Mouse (Mus musculus): Measurements from ENCODE around the gene Zfp977. TPM values are rescaled to one million over a fixed set of nuclear protein-coding genes. Genes with fewer than 3 reads are reported as not detected.
"Not testable (repeated sequence)": the region's sequence is repeated elsewhere in the genome, so short reads cannot be mapped to it uniquely, and the experiment has no call there.

Zfp977 gene
- 1.4 and 1.8 TPM in 2 replicates for polyA plus RNA-seq (2014; fragmentation: Nextera tagmentation; extraction: Ambion mirVana)

DNA sequence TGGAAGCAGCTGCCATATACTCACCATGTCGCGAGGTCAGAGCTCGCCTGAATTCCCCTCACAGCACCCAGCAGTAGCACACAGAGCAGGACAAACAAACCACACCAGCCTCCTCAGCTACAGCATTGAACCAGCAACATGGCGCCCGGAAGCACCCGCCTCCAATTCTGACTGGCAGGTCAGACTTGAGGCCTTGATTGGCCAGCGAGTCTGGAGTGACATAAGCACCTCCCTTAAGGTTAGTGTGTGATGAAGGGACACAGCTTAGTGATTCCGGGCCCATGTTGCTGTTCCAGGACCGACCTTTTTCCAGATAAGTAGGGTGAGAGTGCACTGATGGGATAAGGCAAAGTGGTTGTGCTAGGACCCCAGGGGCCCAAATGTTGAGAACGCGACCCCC, at the start of gene Zfp977:
Zfp977 (minus strand) TSS at position 135 of the 400 bp plus-strand sequence.
- not testable (repeated sequence) for DNase-seq (ENCODE audit: low spot score); H3K36me3 ChIP-seq (replicated peaks; ENCODE audit: control insufficient read depth, insufficient read depth); ATAC-seq (ENCODE audit: low FRiP score); H3K4me3 ChIP-seq (replicated peaks; ENCODE audit: low read length); H3K4me2 ChIP-seq (replicated peaks); H3K27ac ChIP-seq; H3K4me1 ChIP-seq (replicated peaks; ENCODE audit: control insufficient read depth, insufficient read depth, low read length); H3K9ac ChIP-seq; H3K27me3 ChIP-seq (ENCODE audit: control insufficient read depth, insufficient read depth, low read length)
- peaks cover 52% of the 10 kb centered on the region for H3K9me3 ChIP-seq (ENCODE audit: control insufficient read depth, low read length)
- WGBS: 95% methylated on average over 11 of the region's 11 CpGs

DNA sequence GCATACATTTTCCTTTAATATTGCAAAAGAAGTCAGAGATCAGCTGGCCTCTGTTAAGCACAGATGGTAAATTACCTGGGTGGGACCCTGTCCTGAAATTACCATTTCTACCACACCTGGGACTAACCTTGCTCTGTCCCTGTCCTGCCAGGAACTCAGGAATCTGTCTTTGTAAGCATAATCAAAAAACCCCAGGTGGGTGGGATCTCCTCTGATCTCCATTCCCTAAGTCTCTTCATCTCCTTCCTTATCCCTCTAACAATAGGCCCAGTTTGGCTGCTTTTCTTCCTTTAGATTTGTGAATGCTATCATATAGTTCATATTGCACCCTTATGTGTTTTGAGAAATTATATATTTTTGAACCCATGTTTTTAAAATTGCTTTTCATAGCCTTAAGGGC, 38.7 kb upstream of the Zfp977 start:
- not testable (repeated sequence) for DNase-seq (ENCODE audit: low spot score); H3K4me3 ChIP-seq (replicated peaks; ENCODE audit: low read length); H3K4me1 ChIP-seq (replicated peaks; ENCODE audit: control insufficient read depth, insufficient read depth, low read length); H3K4me2 ChIP-seq (replicated peaks); H3K9ac ChIP-seq; H3K27me3 ChIP-seq (ENCODE audit: control insufficient read depth, insufficient read depth, low read length); H3K36me3 ChIP-seq (replicated peaks; ENCODE audit: control insufficient read depth, insufficient read depth); H3K27ac ChIP-seq; ATAC-seq (ENCODE audit: low FRiP score)
- peaks cover 29% of the 10 kb centered on the region for H3K9me3 ChIP-seq (ENCODE audit: control insufficient read depth, low read length)

DNA sequence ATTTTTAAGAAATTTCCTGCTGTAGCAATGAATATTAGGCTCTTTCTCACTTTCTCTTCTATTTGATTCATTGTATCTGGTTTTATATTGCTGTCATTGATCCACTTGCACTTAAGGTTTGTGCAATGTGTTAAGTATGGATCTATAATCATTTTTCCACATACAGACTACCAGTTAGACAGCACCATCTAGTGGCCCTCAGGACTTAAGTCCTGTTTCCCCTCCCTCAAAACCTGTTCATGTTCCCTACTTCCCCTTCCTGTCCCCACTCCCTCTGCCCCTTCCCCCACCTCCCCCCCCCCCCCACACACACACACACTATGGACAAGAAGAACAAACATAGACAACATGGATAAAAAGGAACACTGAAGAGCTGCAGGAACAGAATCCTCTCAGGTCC, 3.3 kb upstream of the Zfp977 start:
- H3K36me3 ChIP-seq (replicated peaks; ENCODE audit: control insufficient read depth, insufficient read depth); H3K27ac ChIP-seq; H3K4me3 ChIP-seq (replicated peaks; ENCODE audit: low read length); H3K4me1 ChIP-seq (replicated peaks; ENCODE audit: control insufficient read depth, insufficient read depth, low read length); H3K9ac ChIP-seq; DNase-seq (ENCODE audit: low spot score); H3K4me2 ChIP-seq (replicated peaks); H3K27me3 ChIP-seq (ENCODE audit: control insufficient read depth, insufficient read depth, low read length); ATAC-seq (ENCODE audit: low FRiP score): not testable (repeated sequence)
- H3K9me3 ChIP-seq (ENCODE audit: control insufficient read depth, low read length): peaks cover 57% of the 10 kb centered on the region

DNA sequence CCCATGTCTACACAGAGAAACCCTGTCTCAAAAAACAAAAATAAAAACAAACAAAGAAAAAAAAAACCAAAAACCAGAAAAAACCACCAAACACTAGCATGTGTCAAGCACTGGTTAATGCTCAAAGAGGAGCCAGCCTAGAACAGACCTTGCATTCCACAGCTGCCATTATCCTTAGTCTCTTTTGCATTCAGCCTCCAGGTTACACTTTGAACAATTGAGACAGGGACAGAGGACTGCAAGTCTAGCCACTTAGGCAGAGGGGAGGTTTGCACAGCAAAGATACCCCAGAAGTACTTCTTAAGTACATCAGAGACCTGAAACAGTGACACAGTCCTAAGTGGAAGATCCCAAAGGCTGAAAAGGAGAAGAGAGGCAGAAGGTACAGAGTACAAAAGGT, 1.0 kb downstream of the Zfp977 start:
- H3K27ac ChIP-seq; H3K9ac ChIP-seq; H3K4me3 ChIP-seq (replicated peaks; ENCODE audit: low read length); H3K27me3 ChIP-seq (ENCODE audit: control insufficient read depth, insufficient read depth, low read length); H3K36me3 ChIP-seq (replicated peaks; ENCODE audit: control insufficient read depth, insufficient read depth); H3K4me2 ChIP-seq (replicated peaks); H3K4me1 ChIP-seq (replicated peaks; ENCODE audit: control insufficient read depth, insufficient read depth, low read length); ATAC-seq (ENCODE audit: low FRiP score); DNase-seq (ENCODE audit: low spot score): not testable (repeated sequence)
- peaks cover 63% of the 10 kb centered on the region for H3K9me3 ChIP-seq (ENCODE audit: control insufficient read depth, low read length)

DNA sequence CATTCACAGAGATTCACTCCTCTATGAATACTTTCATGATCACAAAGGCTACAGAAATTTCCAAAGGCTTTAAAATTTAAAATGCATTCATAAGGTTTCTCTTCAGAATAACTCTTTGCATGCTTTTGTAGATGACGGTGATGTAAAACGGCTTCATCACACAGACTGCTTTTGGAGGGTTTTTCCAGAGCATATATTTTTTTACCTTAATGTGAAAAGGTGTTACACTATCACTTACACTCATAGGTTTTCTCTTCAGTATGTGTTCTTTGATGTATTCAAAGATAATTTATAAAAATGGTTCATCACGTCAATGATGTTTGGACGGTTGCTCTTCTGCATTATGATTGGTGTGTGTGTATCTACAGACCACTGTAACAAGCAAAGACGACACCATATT, 13.9 kb downstream of the Zfp977 start, which contains the start of gene Gm21028:
Gm21028 (minus strand) TSS at position 101 of the 400 bp plus-strand sequence.
- no peaks in the 10 kb centered on the region for H3K36me3 ChIP-seq (replicated peaks; ENCODE audit: control insufficient read depth, insufficient read depth)
- ATAC-seq (ENCODE audit: low FRiP score) (no peak), DNase-seq (ENCODE audit: low spot score) (no peak)
- H3K27ac ChIP-seq: no peak within 1 kb of the TSS
- H3K9ac ChIP-seq: no peak within 1 kb of the TSS
- H3K4me3 ChIP-seq (replicated peaks; ENCODE audit: low read length): no peak within 1 kb of the TSS
- H3K4me1 ChIP-seq (replicated peaks; ENCODE audit: control insufficient read depth, insufficient read depth, low read length): no peaks in the 10 kb centered on the region
- no peaks in the 10 kb centered on the region for H3K27me3 ChIP-seq (ENCODE audit: control insufficient read depth, insufficient read depth, low read length)
- WGBS: 94% methylated on average over 5 of the region's 5 CpGs
- H3K4me2 ChIP-seq (replicated peaks): no peak within 1 kb of the TSS
- H3K9me3 ChIP-seq (ENCODE audit: control insufficient read depth, low read length): peaks cover 76% of the 10 kb centered on the region

DNA sequence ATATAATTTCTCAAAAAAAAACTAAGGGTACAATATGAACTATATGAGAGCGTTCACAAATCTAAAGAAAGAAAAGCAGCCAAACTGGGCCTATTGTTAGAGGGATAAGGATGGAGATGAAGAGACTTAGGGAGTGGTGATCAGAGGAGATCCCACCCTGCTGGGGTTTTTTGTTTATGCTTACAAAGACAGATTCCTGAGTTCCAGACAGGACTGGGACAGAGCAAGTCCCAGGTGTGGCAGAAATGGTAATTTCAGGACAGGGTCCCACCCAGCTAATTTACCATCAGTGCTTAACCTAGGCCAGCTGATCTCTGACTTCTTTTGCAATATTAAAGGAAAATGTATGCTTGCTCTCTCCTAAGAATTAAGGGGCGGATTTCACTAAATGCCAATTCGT, 40.6 kb downstream of the Zfp977 start:
- 74% methylated on average over 3 of the region's 3 CpGs for WGBS
- no peak overlapping the region for H3K4me2 ChIP-seq (replicated peaks)

More for the DNA sequence above, 40.6 kb downstream of the Zfp977 start:
- Histone ChIP-seq H3K27ac (no peak overlapping the region), H3K4me3 (replicated peaks; ENCODE audit: low read length) (no peak overlapping the region), H3K36me3 (replicated peaks; ENCODE audit: control insufficient read depth, insufficient read depth) (no peaks in the 10 kb centered on the region), H3K9ac (no peak overlapping the region), H3K9me3 (ENCODE audit: control insufficient read depth, low read length) (peaks cover 15% of the 10 kb centered on the region; the same call in 1 of the 2 replicates), H3K27me3 (ENCODE audit: control insufficient read depth, insufficient read depth, low read length) (no peaks in the 10 kb centered on the region), H3K4me1 (replicated peaks; ENCODE audit: control insufficient read depth, insufficient read depth, low read length) (no peaks in the 10 kb centered on the region)
- ATAC-seq (ENCODE audit: low FRiP score): no peak
- DNase-seq (ENCODE audit: low spot score): no peak

Small RNA genes within 50 kb of the gene (microRNA-seq; reads per million reads assigned to microRNA genes)
- gene Gm24938: not detected

Other genes with a start within 250 kb of the Zfp977 start
- gene 4933421I07Rik, start 144.4 kb downstream of the Zfp977 start, polyA plus RNA-seq (2014; fragmentation: Nextera tagmentation; extraction: Ambion mirVana): not detected in 2 replicates
- gene Zfp141, start 86.8 kb downstream of the Zfp977 start, polyA plus RNA-seq (2014; fragmentation: Nextera tagmentation; extraction: Ambion mirVana): 12.2 and 14.5 TPM in 2 replicates
- not detected in 2 replicates for gene Gm21028, start 14.0 kb downstream of the Zfp977 start, polyA plus RNA-seq (2014; fragmentation: Nextera tagmentation; extraction: Ambion mirVana)
- 1.4 and 1.9 TPM in 2 replicates for gene Zfp976, start 50.0 kb upstream of the Zfp977 start, polyA plus RNA-seq (2014; fragmentation: Nextera tagmentation; extraction: Ambion mirVana)
- 6.9 and 7.1 TPM in 2 replicates for gene Zfp975, start 100.2 kb upstream of the Zfp977 start, polyA plus RNA-seq (2014; fragmentation: Nextera tagmentation; extraction: Ambion mirVana)
- gene Gm17067, start 134.5 kb upstream of the Zfp977 start, polyA plus RNA-seq (2014; fragmentation: Nextera tagmentation; extraction: Ambion mirVana): not detected in 2 replicates
- gene Vmn2r62, start 201.0 kb upstream of the Zfp977 start, polyA plus RNA-seq (2014; fragmentation: Nextera tagmentation; extraction: Ambion mirVana): not detected in 2 replicates

Data from hindbrain, embryonic 14.5 days (tissue).